Mouse (Mus musculus): ENCODE data around the gene Commd6.

The Commd6 gene

DNA sequence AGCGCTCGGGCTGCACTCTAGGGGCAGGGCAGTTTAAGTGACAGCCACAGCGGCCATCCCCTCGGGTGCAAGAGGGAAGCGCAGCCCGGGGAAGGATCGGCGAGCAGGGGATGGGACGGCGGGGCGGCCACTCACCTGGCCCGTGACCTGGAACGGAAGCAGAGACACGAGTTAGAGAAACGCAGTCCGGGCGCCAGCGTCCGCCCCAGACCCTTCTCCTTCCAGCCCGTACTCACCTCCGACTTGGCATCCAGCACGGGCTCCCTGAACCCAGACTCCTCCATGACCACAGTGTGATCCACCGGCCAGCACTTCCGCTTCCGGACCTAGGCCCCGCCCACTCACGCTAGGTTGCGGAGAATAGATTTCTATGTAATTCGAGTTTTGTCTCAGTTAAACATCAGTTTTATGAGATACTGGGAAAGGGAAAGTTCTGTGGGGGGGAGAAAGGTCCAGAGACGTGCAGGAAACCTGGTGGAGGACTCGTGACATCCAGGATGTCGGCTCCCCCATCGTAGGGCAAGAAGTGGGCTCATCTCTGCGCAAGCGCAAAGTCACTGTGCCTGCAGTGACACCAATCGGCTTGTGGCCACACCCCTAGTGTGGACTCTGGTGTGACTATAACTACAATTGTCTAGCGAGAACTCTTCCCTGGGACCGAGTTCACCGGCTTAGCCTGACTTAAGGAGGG lies at the start of gene Commd6:
Gene Commd6 (minus strand): TSS at position 534 of the 691 bp plus-strand sequence.
- DNase-seq (ENCODE audit: low read depth, low spot score): peak; percentile 78

DNA sequence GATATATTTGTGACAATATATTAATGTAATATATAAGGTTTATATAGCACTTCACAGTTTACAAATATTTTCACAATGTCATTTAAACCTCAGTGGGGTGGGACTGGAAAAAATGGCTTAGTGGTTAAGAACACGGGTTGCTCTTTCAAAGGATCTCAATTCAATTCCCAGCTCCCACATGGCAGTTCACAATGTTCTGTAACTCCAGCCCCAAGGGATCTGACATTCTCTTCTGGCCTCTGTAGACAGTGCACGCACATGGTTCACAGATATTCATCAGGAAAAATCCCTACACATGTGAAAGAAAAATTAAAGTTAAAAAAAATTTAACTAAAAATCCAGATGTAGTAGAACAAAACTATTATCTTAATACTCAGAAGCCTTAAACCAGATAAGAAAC lies 47.9 kb upstream of the Commd6 start:
- DNase-seq (ENCODE audit: low read depth, low spot score): no peak

- DNase-seq (ENCODE audit: low read depth, low spot score): no peak
These were observed 47.2 kb upstream of the Commd6 start for GRCm38 (mm10) chr14:101687696-101688095.

- no peak for DNase-seq (ENCODE audit: low read depth, low spot score)
These were observed 31.7 kb upstream of the Commd6 start for GRCm38 (mm10) chr14:101672226-101672625.

- DNase-seq (ENCODE audit: low read depth, low spot score): no peak
These were observed 28.1 kb upstream of the Commd6 start for GRCm38 (mm10) chr14:101668626-101669025.

DNA sequence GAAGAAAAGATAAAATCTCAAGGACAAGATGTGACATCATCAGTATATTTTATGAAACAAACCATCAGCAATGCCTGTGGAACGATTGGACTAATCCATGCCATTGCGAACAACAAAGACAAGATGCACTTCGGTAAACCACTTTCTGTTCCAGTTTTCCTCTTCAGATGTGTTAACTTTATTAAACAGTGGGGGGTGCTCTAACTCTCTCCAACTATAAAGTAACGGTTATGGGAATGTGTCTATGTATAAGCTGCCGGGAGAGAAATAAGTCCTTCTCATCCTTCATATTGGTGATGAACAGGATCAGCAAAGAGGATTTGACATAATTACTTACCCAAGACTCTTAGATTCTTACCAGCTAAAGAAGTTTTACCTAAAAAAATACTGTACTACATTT lies 26.1 kb upstream of the Commd6 start:
- no peak for DNase-seq (ENCODE audit: low read depth, low spot score)

DNA sequence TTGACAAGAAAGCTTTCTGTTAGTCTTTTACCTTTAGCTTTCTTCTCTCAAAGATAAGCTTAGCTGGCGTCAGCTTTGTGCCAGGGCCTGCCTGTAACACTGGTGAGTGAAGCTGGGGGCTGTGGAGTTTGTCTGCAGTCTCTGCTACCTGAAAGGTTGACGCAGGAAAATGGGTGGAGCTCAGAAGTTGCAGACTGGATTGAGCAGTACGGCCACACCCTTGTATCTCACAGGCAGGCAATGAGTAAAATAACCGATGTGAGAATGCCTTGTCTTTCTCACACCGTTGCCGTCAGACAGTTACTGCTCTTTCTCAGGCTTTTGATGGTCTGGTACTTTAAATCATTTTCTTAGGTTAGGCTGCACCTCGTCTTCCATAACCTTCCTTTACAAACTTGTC lies 25.6 kb upstream of the Commd6 start:
- DNase-seq (ENCODE audit: low read depth, low spot score): no peak

DNA sequence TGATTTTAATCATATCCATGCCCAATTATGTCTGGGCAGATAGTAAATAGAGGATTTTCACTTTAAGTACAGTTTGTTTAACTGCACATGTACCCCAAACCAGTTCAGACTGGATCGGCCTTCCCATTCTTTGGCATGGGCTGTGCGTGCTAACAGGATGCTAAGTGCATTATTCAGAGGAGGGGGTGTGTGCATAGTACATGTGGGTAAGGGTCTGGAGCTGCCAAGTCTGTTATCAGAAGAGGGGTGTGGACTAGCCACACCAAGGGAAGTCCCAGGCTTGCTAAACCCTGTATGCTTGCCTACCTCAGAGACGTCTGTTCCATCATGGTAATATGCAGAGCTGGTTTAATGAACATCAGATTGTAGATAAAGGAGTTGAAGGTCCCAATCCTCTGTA lies 23.8 kb upstream of the Commd6 start:
- no peak for DNase-seq (ENCODE audit: low read depth, low spot score)

- no peak for DNase-seq (ENCODE audit: low read depth, low spot score)
These were observed 21.3 kb upstream of the Commd6 start for GRCm38 (mm10) chr14:101661654-101662412.

- DNase-seq (ENCODE audit: low read depth, low spot score): no peak
These were observed 15.8 kb upstream of the Commd6 start for GRCm38 (mm10) chr14:101656307-101656706.

- no peak for DNase-seq (ENCODE audit: low read depth, low spot score)
These were observed 14.0 kb upstream of the Commd6 start for GRCm38 (mm10) chr14:101654526-101654909.

- DNase-seq (ENCODE audit: low read depth, low spot score): peak; percentile 92
These were observed 13.4 kb upstream of the Commd6 start, which contains the start of gene Uchl3 for GRCm38 (mm10) chr14:101653581-101654525. TSS of gene Uchl3 (plus strand) at chr14:101653967.

- no peak for DNase-seq (ENCODE audit: low read depth, low spot score)
These were observed 12.1 kb upstream of the Commd6 start for GRCm38 (mm10) chr14:101652571-101652970.

GRCm38 (mm10) chr14:101650551-101650950 lies 10.1 kb upstream of the Commd6 start:
- no peak for DNase-seq (ENCODE audit: low read depth, low spot score)

- no peak for DNase-seq (ENCODE audit: low read depth, low spot score)
These were observed 4.5 kb upstream of the Commd6 start for GRCm38 (mm10) chr14:101644948-101645347.

DNA sequence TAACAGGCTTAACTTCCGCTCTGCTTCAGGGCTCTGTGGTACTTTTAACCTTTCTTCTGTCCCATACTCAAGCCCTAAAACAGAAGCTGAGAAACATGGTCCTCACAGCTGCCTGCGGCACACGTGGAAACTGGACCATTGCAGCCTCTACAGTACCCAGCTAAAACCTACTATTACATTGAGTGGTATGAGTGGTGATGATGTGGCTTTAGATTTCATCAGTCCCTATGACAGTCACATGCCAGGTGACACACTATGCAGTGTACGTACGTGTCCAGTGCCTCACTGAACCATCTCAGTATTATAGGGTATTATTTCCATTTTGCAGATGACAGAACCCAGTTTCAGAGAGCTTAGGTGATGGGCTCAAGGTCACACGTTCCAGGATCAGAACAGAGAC lies 3.1 kb downstream of the Commd6 start:
- DNase-seq (ENCODE audit: low read depth, low spot score): no peak

GRCm38 (mm10) chr14:101635765-101636164 lies 4.7 kb downstream of the Commd6 start:
- no peak for DNase-seq (ENCODE audit: low read depth, low spot score)

GRCm38 (mm10) chr14:101630548-101630947 lies 9.9 kb downstream of the Commd6 start:
- no peak for DNase-seq (ENCODE audit: low read depth, low spot score)

GRCm38 (mm10) chr14:101617680-101618079 lies 22.8 kb downstream of the Commd6 start:
- DNase-seq (ENCODE audit: low read depth, low spot score): no peak

DNA sequence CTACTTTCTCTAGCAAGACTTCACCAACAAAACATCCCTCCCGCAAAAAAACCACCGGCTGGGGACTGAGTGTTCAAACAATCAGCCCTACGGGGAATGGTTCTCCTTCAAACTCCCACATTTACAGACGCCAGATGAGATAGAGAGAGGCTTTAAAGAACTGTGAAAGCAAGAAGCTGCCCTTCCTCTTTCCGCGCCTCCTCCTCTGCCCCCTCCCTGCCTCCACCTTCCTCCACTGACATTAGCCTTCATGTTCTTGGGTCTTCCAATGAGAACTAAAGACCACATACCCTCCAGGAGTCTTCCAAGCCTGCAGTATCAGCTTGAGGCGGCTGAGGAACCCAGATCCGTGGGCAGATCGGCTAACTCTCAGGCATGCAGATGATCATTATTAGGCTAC lies 24.3 kb downstream of the Commd6 start:
- DNase-seq (ENCODE audit: low read depth, low spot score): no peak

DNA sequence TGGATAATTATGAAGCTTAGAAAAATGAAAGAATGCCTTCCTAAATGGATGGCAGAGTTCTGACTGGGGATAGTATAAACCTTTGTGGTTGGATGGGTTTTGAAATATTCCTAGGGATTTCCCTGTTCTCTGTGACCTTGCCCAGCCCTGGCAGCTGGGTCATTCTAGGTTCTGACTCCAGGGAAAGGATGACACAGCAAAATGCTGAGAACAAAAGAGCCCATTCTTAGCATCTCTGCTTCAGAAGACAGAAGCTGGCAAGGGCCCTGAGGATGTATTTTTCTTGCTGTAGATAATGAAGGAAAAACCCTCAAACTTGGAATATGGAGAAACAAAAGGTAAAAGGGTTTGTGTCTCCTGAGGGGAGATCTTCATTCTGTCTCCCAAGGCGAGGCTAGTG lies 27.3 kb downstream of the Commd6 start:
- DNase-seq (ENCODE audit: low read depth, low spot score): no peak

DNA sequence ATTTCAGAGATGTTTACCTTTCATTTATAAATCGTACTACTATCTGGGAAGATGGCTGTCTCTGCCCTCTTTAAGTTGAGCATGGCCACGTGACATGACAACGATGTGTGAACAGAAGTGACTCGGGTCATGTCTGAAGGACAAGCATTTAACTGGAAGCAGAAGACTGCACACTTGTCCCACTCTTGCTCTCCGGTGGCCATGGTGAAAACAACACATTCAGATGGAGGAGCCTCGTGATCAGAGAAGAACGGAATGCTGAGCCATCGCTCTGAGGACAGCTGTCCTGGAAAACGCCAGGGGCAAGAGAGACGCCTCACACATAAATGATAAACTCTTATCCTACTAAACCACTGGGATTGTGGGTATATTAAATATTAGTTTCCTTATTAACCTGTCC lies 29.8 kb downstream of the Commd6 start:
- DNase-seq (ENCODE audit: low read depth, low spot score): no peak

Data from c-Kit-negative CD71-positive TER-119-positive erythroid progenitor cells, embryonic 14.5 days (primary cell).